Mouse (Mus musculus) stomach, postnatal 0 days (tissue): ENCODE results near the gene Dlg5. TPM values are rescaled to one million over a fixed set of nuclear protein-coding genes. Genes with fewer than 3 reads are reported as not detected.

Experiments
- ATAC-seq: fragments of 200-750 bp; cut with Nextera tagmentation; 2 replicates; pipeline ENCODE4 v1.8.0; 2017; ENCODE audit not compliant: low FRiP score, low TSS enrichment
- DNase-seq: peaks from one replicate; pipeline ENCODE4 v3.0.0-alpha.2; 2016; ENCODE audit warnings: low spot score
- H3K27ac ChIP-seq: fragments of 300-500 bp; sonication (generic); replicated peaks from 2 replicates; pipeline ENCODE4 v1.5.1; 2014; ENCODE audit warnings: mild to moderate bottlenecking, control low read depth
- H3K27me3 ChIP-seq: fragments of 300-500 bp; sonication (generic); 2 replicates; pipeline ENCODE4 v1.6.1; 2014; ENCODE audit warnings: low read length; ENCODE audit not compliant: control insufficient read depth, insufficient read depth
- H3K36me3 ChIP-seq: fragments of 300-500 bp; sonication (generic); 2 replicates; pipeline ENCODE4 v1.6.1; 2014; ENCODE audit warnings: low read length, mixed read lengths; ENCODE audit not compliant: control insufficient read depth, insufficient read depth
- H3K4me1 ChIP-seq: fragments of 300-500 bp; sonication (generic); replicated peaks from 2 replicates; pipeline ENCODE4 v1.6.1; 2014; ENCODE audit warnings: antibody characterized with exemption; ENCODE audit not compliant: control insufficient read depth, insufficient read depth
- H3K4me2 ChIP-seq: fragments of 300-500 bp; sonication (generic); replicated peaks from 2 replicates; pipeline ENCODE4 v1.6.1; 2014; ENCODE audit warnings: low read depth, mild to moderate bottlenecking, control low read depth, moderate library complexity
- H3K4me3 ChIP-seq: fragments of 300-500 bp; sonication (generic); 2 replicates; pipeline ENCODE4 v1.5.1; 2014; ENCODE audit warnings: low read depth, low read length, control low read depth
- H3K9ac ChIP-seq: fragments of 300-500 bp; sonication (generic); 2 replicates; pipeline ENCODE4 v1.6.1; 2014; ENCODE audit warnings: mild to moderate bottlenecking, low read length, control low read depth, mixed read lengths
- H3K9me3 ChIP-seq: fragments of 300-500 bp; sonication (generic); 2 replicates; pipeline ENCODE4 v1.6.1; 2016; ENCODE audit warnings: low read length; ENCODE audit not compliant: control insufficient read depth
- CTCF ChIP-seq: IDR thresholded peaks from 2 replicates; pipeline ENCODE4 v1.5.1; 2016; ENCODE audit warnings: antibody characterized with exemption, low read depth, mild to moderate bottlenecking, moderate library complexity
- EP300 ChIP-seq: optimal IDR thresholded peaks from 2 replicates; pipeline ENCODE3; 2016; ENCODE audit warnings: antibody characterized with exemption
- WGBS: fragments of 180-500 bp; shearing (Covaris S2); extraction: QIAGEN DNeasy Blood & Tissue Kit; methylation state at CpG from one replicate; pipeline ENCODE4 v1.1.7; 2014; 5-methylcytosine and 5-hydroxymethylcytosine counted together
- polyA plus RNA-seq: library from polyadenylated mRNA; unstranded; fragments of >200 nt; fragmentation: Nextera tagmentation; extraction: Ambion mirVana; gene quantifications from 2 replicates; pipeline ENCODE4 v1.2.1, GENCODE M21; 2015

Gene Dlg5
- polyA plus RNA-seq, 1 experiment from 2014 or later = 3.8 TPM

DNA sequence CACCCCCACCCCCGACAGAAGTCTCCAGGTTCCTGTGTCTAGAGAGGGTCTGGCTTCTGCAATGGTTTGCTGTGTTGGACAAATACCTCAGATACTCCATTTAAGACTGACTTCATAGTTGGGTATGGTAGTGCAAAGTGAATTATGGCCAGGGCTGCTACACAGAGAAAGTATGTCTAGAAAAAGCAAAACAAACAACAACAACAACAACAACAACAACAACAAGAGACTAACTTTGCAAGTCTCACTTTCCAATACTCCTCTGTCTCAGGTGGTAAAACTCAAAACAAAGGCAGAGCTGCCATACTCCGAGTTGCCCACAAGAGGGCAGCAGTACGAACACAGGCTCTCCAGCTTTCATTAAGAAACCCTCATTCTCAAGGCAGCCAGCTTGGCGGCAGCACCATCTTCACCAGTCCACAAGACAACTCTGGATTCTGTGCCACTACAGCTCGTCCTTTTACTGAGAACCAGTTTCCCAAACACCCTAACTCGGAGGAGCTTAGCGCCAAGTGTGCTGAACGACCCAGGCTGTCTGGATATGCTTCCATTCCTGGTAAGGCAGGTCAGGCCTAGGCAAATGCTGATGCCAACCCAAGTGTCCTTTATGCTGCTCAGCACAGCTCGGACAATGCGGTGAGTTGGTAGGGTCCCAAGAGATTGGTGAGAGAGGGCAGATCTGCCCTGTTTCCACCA lies 63.8 kb downstream of the Dlg5 start:
- Histone ChIP-seq H3K36me3 (no peaks in the 10 kb centered on the region), H3K4me2 (no peak overlapping the region), H3K27me3 (no peaks in the 10 kb centered on the region), H3K9me3 (no peaks in the 10 kb centered on the region), H3K4me3 (no peak overlapping the region), H3K9ac (no peak overlapping the region), H3K27ac (no peak overlapping the region), H3K4me1 (no peaks in the 10 kb centered on the region)
- no peak for TF ChIP-seq EP300
- peak; percentile 98 for TF ChIP-seq CTCF
- WGBS = 27% methylated on average over 10 of the region's 10 CpGs
- ATAC-seq = peak; percentile 34; the same call in 1 of the 2 replicates
- peak; percentile 74 for DNase-seq

DNA sequence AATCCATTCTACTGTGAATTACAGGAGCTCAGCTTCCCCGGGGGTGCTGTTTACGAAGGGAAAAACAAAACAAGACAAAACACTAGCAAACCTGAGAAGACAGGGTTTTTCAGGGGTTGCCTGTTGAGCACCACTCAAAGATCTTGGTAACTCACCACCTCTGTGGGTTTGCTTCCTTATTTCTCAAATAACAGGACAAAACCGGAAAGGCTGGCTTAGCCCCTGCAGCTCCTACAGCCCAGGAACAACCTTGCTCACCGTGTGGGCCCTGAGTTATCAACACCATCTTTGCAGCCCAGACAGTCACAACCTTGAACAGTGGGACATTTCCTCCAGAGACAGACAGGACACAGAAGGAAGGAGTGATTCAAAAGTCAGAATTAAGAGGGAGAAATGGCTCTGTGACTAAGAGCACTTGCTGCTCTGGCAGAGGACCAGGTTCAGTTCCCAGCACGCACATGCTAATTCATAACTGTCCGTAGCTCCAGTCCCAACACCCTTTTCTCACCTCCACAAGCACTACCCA lies 66.2 kb downstream of the Dlg5 start:
- H3K9me3 ChIP-seq = no peaks in the 10 kb centered on the region
- no peak overlapping the region for H3K27ac ChIP-seq
- TF ChIP-seq CTCF (no peak), EP300 (no peak)
- no peak for DNase-seq
- H3K36me3 ChIP-seq = peaks cover 8% of the 10 kb centered on the region
- no peaks in the 10 kb centered on the region for H3K27me3 ChIP-seq
- no peak overlapping the region for H3K9ac ChIP-seq
- no peaks in the 10 kb centered on the region for H3K4me1 ChIP-seq
- H3K4me3 ChIP-seq = no peak overlapping the region
- ATAC-seq = no peak
- no peak overlapping the region for H3K4me2 ChIP-seq
- 71% methylated on average over 6 of the region's 6 CpGs for WGBS

DNA sequence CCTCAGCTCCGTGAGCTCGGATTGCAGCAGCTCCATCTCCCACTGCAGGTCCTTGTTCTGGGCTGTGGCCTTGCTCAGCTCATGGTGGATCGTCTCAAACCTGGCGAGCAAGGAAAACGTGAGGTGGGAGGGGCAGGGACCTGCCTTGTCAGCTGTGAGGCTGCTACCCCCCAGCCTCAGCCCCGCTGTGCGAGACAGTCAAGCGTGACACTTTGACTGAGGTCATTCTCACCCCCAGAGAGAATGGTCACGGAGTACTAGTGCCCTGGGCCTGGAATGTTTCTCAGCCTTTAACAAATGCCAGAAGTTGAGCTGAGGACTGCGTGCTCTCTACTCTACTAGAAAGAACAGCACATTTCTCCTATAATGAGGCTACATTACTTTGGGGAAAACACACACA lies 69.1 kb downstream of the Dlg5 start:
- H3K36me3 ChIP-seq = peaks cover 8% of the 10 kb centered on the region
- WGBS = 85% methylated on average over 10 of the region's 10 CpGs
- H3K4me2 ChIP-seq = no peak overlapping the region
- no peak overlapping the region for H3K4me3 ChIP-seq
- H3K9me3 ChIP-seq = no peaks in the 10 kb centered on the region
- TF ChIP-seq CTCF (no peak), EP300 (no peak)
- H3K4me1 ChIP-seq = no peaks in the 10 kb centered on the region
- DNase-seq = no peak
- H3K27me3 ChIP-seq = no peaks in the 10 kb centered on the region
- no peak overlapping the region for H3K27ac ChIP-seq
- H3K9ac ChIP-seq = no peak overlapping the region
- ATAC-seq = no peak

DNA sequence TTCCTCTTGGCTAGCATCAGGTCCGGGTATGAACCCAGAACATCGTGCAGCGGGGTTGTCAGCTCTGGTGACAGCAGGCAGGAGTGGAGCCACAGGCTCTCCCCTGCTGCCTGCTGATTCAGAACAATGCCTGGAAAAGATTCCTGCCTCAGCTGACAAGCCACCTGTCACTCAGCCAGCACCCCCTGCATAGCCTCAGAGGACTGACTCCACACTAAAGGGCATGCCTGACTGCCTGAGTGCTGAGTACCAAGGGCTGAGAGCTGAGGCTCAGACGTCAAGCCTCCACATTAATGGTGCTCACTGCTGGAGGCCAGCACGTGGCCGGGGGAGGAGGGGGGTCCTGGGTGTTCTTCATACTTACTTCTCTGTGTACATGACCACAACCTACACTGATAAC lies 72.4 kb downstream of the Dlg5 start:
- Histone ChIP-seq H3K9me3 (no peaks in the 10 kb centered on the region), H3K27me3 (no peaks in the 10 kb centered on the region), H3K9ac (no peak overlapping the region), H3K4me1 (no peaks in the 10 kb centered on the region), H3K4me2 (no peak overlapping the region), H3K36me3 (peaks cover 14% of the 10 kb centered on the region), H3K27ac (no peak overlapping the region), H3K4me3 (no peak overlapping the region)
- no peak for ATAC-seq
- 79% methylated on average over 6 of the region's 6 CpGs for WGBS
- DNase-seq = no peak
- no peak for TF ChIP-seq CTCF
- no peak for TF ChIP-seq EP300

DNA sequence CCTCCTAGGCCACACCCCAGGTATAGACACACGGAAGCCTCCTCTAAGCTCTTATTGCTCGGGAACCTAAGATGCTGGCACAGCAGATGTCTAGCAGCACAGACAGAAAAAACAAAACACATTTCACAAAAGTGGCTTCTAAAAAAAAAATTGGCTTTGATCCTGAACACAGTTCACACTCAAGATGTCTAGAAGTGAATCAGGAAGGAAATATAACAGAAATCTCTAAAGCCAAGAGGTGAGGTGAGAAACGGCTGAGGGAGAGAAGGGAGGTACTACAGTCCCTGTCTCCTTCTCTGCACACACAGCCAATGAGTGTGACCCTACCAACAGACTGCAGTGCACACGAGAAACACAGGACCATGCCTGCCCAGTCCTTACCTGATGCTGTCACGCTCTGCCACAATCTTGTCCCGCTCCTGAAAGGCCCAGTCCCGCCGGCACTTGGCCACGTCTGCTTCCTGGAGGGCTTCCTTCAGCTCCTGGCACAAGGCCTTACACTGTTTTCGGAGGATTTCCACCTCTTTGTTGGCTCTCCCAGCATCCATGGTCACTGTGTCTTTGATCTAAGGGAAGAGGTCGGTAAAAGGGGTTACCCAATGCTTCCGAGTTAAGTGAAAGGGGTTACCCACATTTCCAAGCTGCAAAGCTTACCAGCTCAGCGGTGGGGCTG lies 73.9 kb downstream of the Dlg5 start:
- H3K27me3 ChIP-seq = no peaks in the 10 kb centered on the region
- peaks cover 14% of the 10 kb centered on the region for H3K36me3 ChIP-seq
- DNase-seq (no peak), ATAC-seq (no peak)
- H3K4me2 ChIP-seq = no peak overlapping the region
- H3K9me3 ChIP-seq = no peaks in the 10 kb centered on the region
- 77% methylated on average over 13 of the region's 13 CpGs for WGBS
- no peaks in the 10 kb centered on the region for H3K4me1 ChIP-seq
- no peak overlapping the region for H3K9ac ChIP-seq
- no peak overlapping the region for H3K27ac ChIP-seq
- H3K4me3 ChIP-seq = no peak overlapping the region
- TF ChIP-seq CTCF (no peak), EP300 (no peak)

DNA sequence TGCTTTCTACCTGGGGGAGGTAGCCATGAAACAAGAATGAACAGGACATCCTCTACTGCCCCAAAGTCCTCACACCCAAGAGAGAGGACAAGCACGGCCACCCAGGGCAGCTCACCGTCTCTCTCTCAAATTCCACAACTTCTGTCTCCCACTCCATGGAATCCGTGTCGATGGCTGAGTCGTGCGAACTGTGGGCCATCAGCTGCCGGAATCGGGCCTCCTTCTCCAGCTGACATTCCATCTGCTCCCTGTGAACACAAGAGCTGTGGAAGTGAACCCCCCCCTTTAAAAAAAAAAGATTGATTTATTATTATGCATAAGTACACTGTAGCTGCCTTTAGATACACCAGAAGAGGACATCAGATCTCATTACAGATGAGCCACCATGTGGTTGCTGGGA lies 79.7 kb downstream of the Dlg5 start:
- 96% methylated on average over 8 of the region's 8 CpGs for WGBS
- Histone ChIP-seq H3K4me1 (no peaks in the 10 kb centered on the region), H3K4me2 (no peak overlapping the region), H3K9me3 (no peaks in the 10 kb centered on the region), H3K27ac (no peak overlapping the region), H3K27me3 (no peaks in the 10 kb centered on the region), H3K4me3 (no peak overlapping the region), H3K36me3 (peaks cover 26% of the 10 kb centered on the region; the same call in 1 of the 2 replicates), H3K9ac (no peak overlapping the region)
- no peak for TF ChIP-seq EP300
- TF ChIP-seq CTCF = no peak
- ATAC-seq (no peak), DNase-seq (no peak)
